Mouse (Mus musculus): ENCODE results near the gene Rps23. TPM values are rescaled to one million over a fixed set of nuclear protein-coding genes. Genes with fewer than 3 reads are reported as not detected.
"Not testable (repeated sequence)": the region's sequence is repeated elsewhere in the genome, so short reads cannot be mapped to it uniquely, and the experiment has no call there.

Rps23 gene
- total and polyA plus RNA-seq, 3 experiments: 119 to 189 (median 175) TPM

GRCm38 (mm10) chr13:90913675-90914192 is 9.0 kb upstream of the Rps23 start:
- Histone ChIP-seq H3K4me1 (ENCODE audit: control insufficient read depth, insufficient read depth, low read length) (no peaks in the 10 kb centered on the region; the same call in 1 of the 2 replicates), H3K27ac (no peak overlapping the region), H3K27me3 (ENCODE audit: control insufficient read depth, insufficient read depth, low read length) (no peaks in the 10 kb centered on the region), H3K36me3 (ENCODE audit: control insufficient read depth, insufficient read depth, low read length) (no peaks in the 10 kb centered on the region), H3K9ac (ENCODE audit: low read depth, low read length) (no peak overlapping the region), H3K79me2 (replicated peaks; ENCODE audit: control insufficient read depth, insufficient read depth, low read length) (no peaks in the 10 kb centered on the region), H3K4me3 (no peak overlapping the region)
- no peak for DNase-seq
- intact Hi-C loops (cut with DNase I): no loop called here
- WGBS: 51% methylated on average over 7 of the region's 7 CpGs
- TF ChIP-seq CTCF (IDR thresholded peaks at IDR 0.05) (no peak), EP300 (IDR thresholded peaks at IDR 0.05; ENCODE audit: insufficient read depth, low read depth, low read length) (no peak), POLR2A (IDR thresholded peaks at IDR 0.05; ENCODE audit: insufficient read depth, low read depth, low read length) (no peak)

- WGBS: 87% methylated on average over 4 of the region's 4 CpGs
- intact Hi-C loops (cut with DNase I): no loop called here
These were observed 8.0 kb upstream of the Rps23 start for GRCm38 (mm10) chr13:90914721-90915120.

GRCm38 (mm10) chr13:90923617-90924016 is 859 bp downstream of the Rps23 start:
- H3K36me3 ChIP-seq (ENCODE audit: control insufficient read depth, insufficient read depth, low read length); H3K4me1 ChIP-seq (ENCODE audit: control insufficient read depth, insufficient read depth, low read length); DNase-seq; H3K79me2 ChIP-seq (replicated peaks; ENCODE audit: control insufficient read depth, insufficient read depth, low read length); H3K27me3 ChIP-seq (ENCODE audit: control insufficient read depth, insufficient read depth, low read length): not testable (repeated sequence)
- Histone ChIP-seq H3K4me3 (peak overlapping the region; percentile 75), H3K9ac (ENCODE audit: low read depth, low read length) (peak overlapping the region; percentile 98), H3K27ac (peak overlapping the region; percentile 99)
- intact Hi-C loops (cut with DNase I): loop anchor here (5.0 kb wide), 1 partner anchor 299 kb away; the partner anchor contains the start of gene Atg10
- WGBS: 2% methylated on average over 13 of the region's 13 CpGs

More at GRCm38 (mm10) chr13:90914721-90915120, 8.0 kb upstream of the Rps23 start:
- no peak for DNase-seq
- no peak for TF ChIP-seq POLR2A (IDR thresholded peaks at IDR 0.05; ENCODE audit: insufficient read depth, low read depth, low read length)
- no peak for TF ChIP-seq CTCF (IDR thresholded peaks at IDR 0.05)
- no peak for TF ChIP-seq EP300 (IDR thresholded peaks at IDR 0.05; ENCODE audit: insufficient read depth, low read depth, low read length)
- Histone ChIP-seq H3K9ac (ENCODE audit: low read depth, low read length) (no peak overlapping the region), H3K4me1 (ENCODE audit: control insufficient read depth, insufficient read depth, low read length) (no peaks in the 10 kb centered on the region), H3K36me3 (ENCODE audit: control insufficient read depth, insufficient read depth, low read length) (no peaks in the 10 kb centered on the region), H3K79me2 (replicated peaks; ENCODE audit: control insufficient read depth, insufficient read depth, low read length) (no peaks in the 10 kb centered on the region), H3K4me3 (no peak overlapping the region), H3K27me3 (ENCODE audit: control insufficient read depth, insufficient read depth, low read length) (no peaks in the 10 kb centered on the region), H3K27ac (no peak overlapping the region)

- intact Hi-C loops (cut with DNase I): loop anchor here (5.0 kb wide), 1 partner anchor 298 kb away; the partner anchor contains the start of gene Atg10
- Histone ChIP-seq H3K36me3 (ENCODE audit: control insufficient read depth, insufficient read depth, low read length) (peaks cover 7% of the 10 kb centered on the region; the same call in 1 of the 2 replicates), H3K4me3 (peak overlapping the region; percentile 75), H3K27ac (no peak overlapping the region), H3K79me2 (replicated peaks; ENCODE audit: control insufficient read depth, insufficient read depth, low read length) (no peaks in the 10 kb centered on the region), H3K4me1 (ENCODE audit: control insufficient read depth, insufficient read depth, low read length) (no peaks in the 10 kb centered on the region), H3K9ac (ENCODE audit: low read depth, low read length) (no peak overlapping the region), H3K27me3 (ENCODE audit: control insufficient read depth, insufficient read depth, low read length) (no peaks in the 10 kb centered on the region)
- TF ChIP-seq EP300 (IDR thresholded peaks at IDR 0.05; ENCODE audit: insufficient read depth, low read depth, low read length) (no peak), CTCF (IDR thresholded peaks at IDR 0.05) (no peak), POLR2A (IDR thresholded peaks at IDR 0.05; ENCODE audit: insufficient read depth, low read depth, low read length) (no peak)
- WGBS: 48% methylated on average over 9 of the region's 9 CpGs
- no peak for DNase-seq
These were observed 1.3 kb downstream of the Rps23 start for GRCm38 (mm10) chr13:90924072-90924471.

- peaks cover 1% of the 10 kb centered on the region; the same call in 1 of the 2 replicates for H3K4me1 ChIP-seq (ENCODE audit: control insufficient read depth, insufficient read depth, low read length)
- no peak overlapping the region for H3K4me3 ChIP-seq
- no peaks in the 10 kb centered on the region for H3K79me2 ChIP-seq (replicated peaks; ENCODE audit: control insufficient read depth, insufficient read depth, low read length)
- H3K9ac ChIP-seq (ENCODE audit: low read depth, low read length): no peak overlapping the region
- TF ChIP-seq CTCF (IDR thresholded peaks at IDR 0.05) (no peak), POLR2A (IDR thresholded peaks at IDR 0.05; ENCODE audit: insufficient read depth, low read depth, low read length) (no peak), EP300 (IDR thresholded peaks at IDR 0.05; ENCODE audit: insufficient read depth, low read depth, low read length) (no peak)
- 87% methylated on average over 5 of the region's 5 CpGs for WGBS
- DNase-seq: no peak
- peaks cover 7% of the 10 kb centered on the region; the same call in 1 of the 2 replicates for H3K36me3 ChIP-seq (ENCODE audit: control insufficient read depth, insufficient read depth, low read length)
- no peak overlapping the region for H3K27ac ChIP-seq
- H3K27me3 ChIP-seq (ENCODE audit: control insufficient read depth, insufficient read depth, low read length): no peaks in the 10 kb centered on the region
- intact Hi-C loops (cut with DNase I): loop anchor here (5.0 kb wide), 1 partner anchor 537 kb away; the partner anchor contains the start of gene Ssbp2
These were observed 2.4 kb downstream of the Rps23 start for GRCm38 (mm10) chr13:90925191-90925590.

GRCm38 (mm10) chr13:90926125-90926765 is 3.5 kb downstream of the Rps23 start:
- Histone ChIP-seq H3K4me3 (no peak overlapping the region), H3K9ac (ENCODE audit: low read depth, low read length) (no peak overlapping the region), H3K27ac (no peak overlapping the region), H3K36me3 (ENCODE audit: control insufficient read depth, insufficient read depth, low read length) (peaks cover 7% of the 10 kb centered on the region; the same call in 1 of the 2 replicates), H3K27me3 (ENCODE audit: control insufficient read depth, insufficient read depth, low read length) (no peaks in the 10 kb centered on the region), H3K4me1 (ENCODE audit: control insufficient read depth, insufficient read depth, low read length) (peaks cover 1% of the 10 kb centered on the region; the same call in 1 of the 2 replicates), H3K79me2 (replicated peaks; ENCODE audit: control insufficient read depth, insufficient read depth, low read length) (no peaks in the 10 kb centered on the region)
- intact Hi-C loops (cut with DNase I): loop anchor here (5.0 kb wide), 1 partner anchor 536 kb away; the partner anchor contains the start of gene Ssbp2
- TF ChIP-seq CTCF (IDR thresholded peaks at IDR 0.05): no peak
- TF ChIP-seq POLR2A (IDR thresholded peaks at IDR 0.05; ENCODE audit: insufficient read depth, low read depth, low read length): no peak
- TF ChIP-seq EP300 (IDR thresholded peaks at IDR 0.05; ENCODE audit: insufficient read depth, low read depth, low read length): no peak
- WGBS: 71% methylated on average over 7 of the region's 7 CpGs
- no peak for DNase-seq
